Mouse (Mus musculus) megakaryocyte, embryonic 14.5 days (primary cell): ENCODE data around the gene Zfp212. TPM values are rescaled to one million over a fixed set of nuclear protein-coding genes. Genes with fewer than 3 reads are reported as not detected.
A peak's percentile ranks its signal among the peaks of the same experiment; 100 is the strongest.

Experiments
- H3K27me3 ChIP-seq: replicated peaks from 2 replicates; pipeline ENCODE3; 2012; ENCODE audit warnings: inconsistent platforms
- H3K36me3 ChIP-seq: replicated peaks from 2 replicates; pipeline ENCODE3; 2012; ENCODE audit warnings: low read length, inconsistent platforms, mixed read lengths
- H3K4me1 ChIP-seq: 2 replicates; pipeline ENCODE4 v1.6.1; 2012; ENCODE audit warnings: inconsistent platforms
- H3K4me3 ChIP-seq: replicated peaks from 2 replicates; pipeline ENCODE3; 2012; ENCODE audit warnings: moderate library complexity, mild to moderate bottlenecking, inconsistent platforms
- H3K9me3 ChIP-seq: 2 replicates; pipeline ENCODE4 v1.6.1; 2012; ENCODE audit warnings: inconsistent platforms
- FLI1 ChIP-seq: IDR thresholded peaks from 2 replicates; pipeline ENCODE4 v1.6.1; 2012; ENCODE audit warnings: low read length, inconsistent platforms, mixed read lengths
- GATA1 ChIP-seq: IDR thresholded peaks from 3 replicates; pipeline ENCODE4 v1.6.1; 2012; ENCODE audit warnings: mixed read lengths, low read length, inconsistent platforms, borderline replicate concordance
- polyA plus RNA-seq: library from polyadenylated mRNA; stranded (reverse); fragments of >175 nt; gene quantifications from 2 replicates; pipeline ENCODE4 v1.2.3, GENCODE M21; 2012; ENCODE audit warnings: low replicate concordance; ENCODE audit not compliant: insufficient read depth

Zfp212 gene
- polyA plus RNA-seq, 1 experiment = 5.4 TPM

GRCm38 (mm10) chr6:47899416-47899815, 20.9 kb upstream of the Zfp212 start:
- H3K9me3 ChIP-seq = peaks cover under 1% of the 10 kb centered on the region; the same call in 1 of the 2 replicates
- no peaks in the 10 kb centered on the region for H3K27me3 ChIP-seq
- no peaks in the 10 kb centered on the region for H3K4me1 ChIP-seq
- TF ChIP-seq GATA1 (no peak), FLI1 (no peak)
- peaks cover 68% of the 10 kb centered on the region for H3K36me3 ChIP-seq
- no peak overlapping the region for H3K4me3 ChIP-seq

GRCm38 (mm10) chr6:47903587-47903986, 16.7 kb upstream of the Zfp212 start:
- Histone ChIP-seq H3K9me3 (peaks cover 8% of the 10 kb centered on the region), H3K4me1 (no peaks in the 10 kb centered on the region), H3K27me3 (no peaks in the 10 kb centered on the region), H3K36me3 (peaks cover 96% of the 10 kb centered on the region), H3K4me3 (no peak overlapping the region)
- TF ChIP-seq FLI1 (no peak), GATA1 (no peak)

GRCm38 (mm10) chr6:47904361-47904760, 15.9 kb upstream of the Zfp212 start:
- Histone ChIP-seq H3K36me3 (peaks cover 90% of the 10 kb centered on the region), H3K4me3 (no peak overlapping the region), H3K9me3 (peaks cover 8% of the 10 kb centered on the region)

DNA sequence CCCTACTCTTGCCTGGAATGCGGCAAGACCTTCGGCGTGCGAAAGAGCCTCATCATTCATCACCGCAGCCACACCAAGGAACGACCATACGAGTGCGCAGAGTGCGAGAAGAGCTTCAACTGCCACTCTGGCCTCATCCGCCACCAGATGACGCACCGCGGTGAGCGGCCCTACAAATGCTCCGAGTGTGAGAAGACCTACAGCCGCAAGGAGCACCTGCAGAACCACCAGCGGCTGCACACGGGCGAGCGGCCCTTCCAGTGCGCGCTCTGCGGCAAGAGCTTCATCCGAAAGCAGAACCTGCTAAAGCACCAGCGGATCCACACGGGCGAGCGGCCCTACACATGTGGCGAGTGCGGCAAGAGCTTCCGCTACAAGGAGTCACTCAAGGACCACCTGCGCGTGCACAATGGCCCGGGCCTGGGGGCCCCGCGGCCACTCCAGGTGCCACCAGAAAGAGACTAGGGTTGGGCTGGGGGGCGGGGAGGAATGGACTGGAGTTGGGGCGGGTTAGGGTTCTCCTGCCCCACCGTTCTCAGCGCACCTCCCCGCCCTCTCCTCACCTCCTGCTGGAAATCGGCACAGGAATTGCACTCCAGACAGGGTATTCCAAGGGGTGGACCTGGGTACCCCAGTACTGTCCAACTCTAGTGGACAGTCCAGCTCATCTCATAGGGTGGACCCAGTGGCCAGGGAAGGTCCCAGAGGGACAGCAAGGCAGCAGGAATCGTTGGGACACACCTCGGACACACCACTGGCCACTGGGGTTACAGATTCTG, 15.2 kb upstream of the Zfp212 start:
- Histone ChIP-seq H3K36me3 (peaks cover 83% of the 10 kb centered on the region), H3K9me3 (peaks cover 8% of the 10 kb centered on the region), H3K4me1 (no peaks in the 10 kb centered on the region), H3K27me3 (no peaks in the 10 kb centered on the region), H3K4me3 (no peak overlapping the region)
- TF ChIP-seq GATA1 (no peak), FLI1 (no peak)

More at GRCm38 (mm10) chr6:47904361-47904760, 15.9 kb upstream of the Zfp212 start:
- no peaks in the 10 kb centered on the region for H3K27me3 ChIP-seq
- TF ChIP-seq FLI1 (no peak), GATA1 (no peak)
- no peaks in the 10 kb centered on the region for H3K4me1 ChIP-seq

DNA sequence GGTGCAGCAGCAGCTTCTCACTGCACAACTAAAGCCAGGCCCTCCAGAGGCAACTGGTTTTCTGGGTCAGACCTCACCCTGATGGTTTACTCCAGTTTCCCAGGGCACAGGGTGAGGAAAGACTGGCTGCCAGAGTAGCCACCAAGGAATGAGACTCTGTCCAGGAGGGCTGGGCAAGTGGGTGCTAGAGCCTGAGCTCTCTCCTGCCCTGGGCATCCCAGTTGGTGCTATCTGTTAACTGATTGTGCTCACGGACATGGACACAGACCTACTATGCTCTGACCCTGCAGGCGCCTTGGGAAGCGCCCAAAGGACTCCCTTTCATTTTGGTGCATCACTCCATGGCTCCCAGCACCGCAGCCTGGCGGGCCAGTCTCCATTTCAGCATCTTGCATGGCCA, 13.9 kb upstream of the Zfp212 start:
- no peak overlapping the region for H3K4me3 ChIP-seq
- TF ChIP-seq GATA1 (no peak), FLI1 (no peak)
- peaks cover 71% of the 10 kb centered on the region for H3K36me3 ChIP-seq

GRCm38 (mm10) chr6:47909007-47909406, 11.3 kb upstream of the Zfp212 start:
- Histone ChIP-seq H3K27me3 (no peaks in the 10 kb centered on the region), H3K4me1 (no peaks in the 10 kb centered on the region), H3K36me3 (peaks cover 45% of the 10 kb centered on the region), H3K4me3 (no peak overlapping the region), H3K9me3 (peaks cover 8% of the 10 kb centered on the region)
- TF ChIP-seq GATA1 (no peak), FLI1 (no peak)

More for the DNA sequence above, 13.9 kb upstream of the Zfp212 start:
- H3K27me3 ChIP-seq = no peaks in the 10 kb centered on the region
- H3K9me3 ChIP-seq = peaks cover 8% of the 10 kb centered on the region
- no peaks in the 10 kb centered on the region for H3K4me1 ChIP-seq

DNA sequence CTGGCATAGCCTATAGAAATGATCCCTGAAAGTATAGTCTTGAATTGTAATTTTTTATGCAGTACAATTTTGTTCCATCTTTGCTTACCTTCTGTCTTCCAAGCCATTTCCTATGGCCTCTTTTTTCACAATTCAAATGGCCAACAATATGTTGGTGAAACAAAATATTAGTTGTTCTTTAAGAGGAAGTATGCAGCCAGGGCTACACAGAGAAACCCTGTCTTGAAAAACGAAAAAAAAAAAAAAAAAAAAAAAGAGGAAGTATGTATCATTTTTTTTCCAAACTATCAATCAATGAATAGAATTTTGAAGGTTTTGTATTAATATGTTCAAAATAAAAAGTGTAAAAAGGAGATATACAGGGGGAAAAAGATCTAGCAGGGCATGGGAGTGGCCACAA, 8.6 kb upstream of the Zfp212 start:
- Histone ChIP-seq H3K9me3 (0 out of 2 replicates have a peak, but pooled peaks cover 3% of the 10 kb centered on the region), H3K36me3 (peaks cover 19% of the 10 kb centered on the region), H3K27me3 (no peaks in the 10 kb centered on the region), H3K4me3 (no peak overlapping the region), H3K4me1 (no peaks in the 10 kb centered on the region)
- TF ChIP-seq FLI1 (no peak), GATA1 (no peak)

- Histone ChIP-seq H3K4me3 (no peak overlapping the region), H3K27me3 (no peaks in the 10 kb centered on the region), H3K36me3 (peaks cover 6% of the 10 kb centered on the region), H3K4me1 (no peaks in the 10 kb centered on the region), H3K9me3 (0 out of 2 replicates have a peak, but pooled peaks cover 3% of the 10 kb centered on the region)
- no peak for TF ChIP-seq GATA1
- no peak for TF ChIP-seq FLI1
Measured at GRCm38 (mm10) chr6:47912991-47913390, 7.3 kb upstream of the Zfp212 start.

GRCm38 (mm10) chr6:47917051-47917450, 3.2 kb upstream of the Zfp212 start:
- Histone ChIP-seq H3K4me1 (peaks cover 21% of the 10 kb centered on the region), H3K9me3 (0 out of 2 replicates have a peak, but pooled peaks cover 3% of the 10 kb centered on the region), H3K27me3 (no peaks in the 10 kb centered on the region), H3K36me3 (no peaks in the 10 kb centered on the region), H3K4me3 (no peak overlapping the region)
- TF ChIP-seq GATA1 = no peak
- no peak for TF ChIP-seq FLI1

DNA sequence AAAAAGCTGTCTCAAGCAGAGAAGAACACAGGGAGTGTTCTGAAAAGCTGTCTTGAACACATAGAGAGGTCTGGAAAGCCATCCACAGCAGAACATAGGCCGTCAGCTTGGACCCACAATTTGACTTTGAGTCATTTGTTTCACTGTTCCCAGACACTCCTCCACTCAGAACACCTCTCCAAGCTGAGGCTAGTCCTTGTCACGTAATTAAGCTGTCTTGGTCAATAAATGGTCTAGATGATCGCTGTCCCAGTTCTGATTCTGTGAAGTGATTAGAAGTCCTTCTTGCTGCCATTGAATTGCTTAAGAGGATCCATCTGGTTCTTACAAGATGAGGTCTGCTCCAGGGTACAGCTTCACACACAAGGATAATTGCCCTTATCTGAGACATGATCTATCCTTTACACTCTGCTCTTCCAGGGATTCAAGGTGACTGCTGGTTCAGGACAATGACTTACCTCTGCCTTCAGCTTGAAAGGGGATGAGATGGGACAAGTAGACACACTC, 1.5 kb upstream of the Zfp212 start:
- H3K27me3 ChIP-seq = no peaks in the 10 kb centered on the region
- H3K4me3 ChIP-seq = no peak overlapping the region
- H3K9me3 ChIP-seq = 0 out of 2 replicates have a peak, but pooled peaks cover 3% of the 10 kb centered on the region
- TF ChIP-seq FLI1 = no peak
- 0 out of 3 replicates have a peak, but pooled peaks have one; percentile 7 for TF ChIP-seq GATA1
- H3K4me1 ChIP-seq = peaks cover 29% of the 10 kb centered on the region
- peaks cover 3% of the 10 kb centered on the region for H3K36me3 ChIP-seq
